Mouse (Mus musculus): ENCODE data around the gene Plcd3.

Plcd3 gene

GRCm38 (mm10) chr11:103058499-103059085, 42.9 kb downstream of the Plcd3 start:
- DNase-seq = no peak

- DNase-seq = no peak
Observed at GRCm38 (mm10) chr11:103056636-103057035, 44.8 kb downstream of the Plcd3 start.

- peak; percentile 66 for DNase-seq
Observed at GRCm38 (mm10) chr11:103054798-103055197, 46.7 kb downstream of the Plcd3 start.

GRCm38 (mm10) chr11:103053191-103054076, 48.0 kb downstream of the Plcd3 start:
- DNase-seq = no peak

- DNase-seq = no peak
Observed at GRCm38 (mm10) chr11:103052078-103052477, 49.4 kb downstream of the Plcd3 start.

GRCm38 (mm10) chr11:103051249-103051691, 50.2 kb downstream of the Plcd3 start:
- DNase-seq = peak; percentile 34

GRCm38 (mm10) chr11:103050153-103050552, 51.3 kb downstream of the Plcd3 start:
- peak; percentile 41 for DNase-seq

GRCm38 (mm10) chr11:103049611-103050010, 51.8 kb downstream of the Plcd3 start:
- no peak for DNase-seq

GRCm38 (mm10) chr11:103046286-103046685, 55.2 kb downstream of the Plcd3 start:
- DNase-seq = no peak

GRCm38 (mm10) chr11:103043982-103044381, 57.5 kb downstream of the Plcd3 start:
- no peak for DNase-seq

- DNase-seq = no peak
Observed at GRCm38 (mm10) chr11:103042828-103043227, 58.6 kb downstream of the Plcd3 start.

- no peak for DNase-seq
Observed at GRCm38 (mm10) chr11:103038037-103038436, 63.4 kb downstream of the Plcd3 start.

- DNase-seq = no peak
Observed at GRCm38 (mm10) chr11:103036881-103037465, 64.5 kb downstream of the Plcd3 start.

GRCm38 (mm10) chr11:103035007-103035406, 66.5 kb downstream of the Plcd3 start:
- no peak for DNase-seq

GRCm38 (mm10) chr11:103033030-103033429, 68.4 kb downstream of the Plcd3 start:
- no peak for DNase-seq

GRCm38 (mm10) chr11:103028176-103028891, 73.1 kb downstream of the Plcd3 start, which contains the start of the genes Nmt1 and Dcakd:
Nmt1 (plus strand) TSS chr11:103028190.
Dcakd (minus strand) TSS chr11:103028333.
- DNase-seq = peak; percentile 87

GRCm38 (mm10) chr11:103027570-103028175, 73.8 kb downstream of the Plcd3 start:
- peak; percentile 26 for DNase-seq

- DNase-seq = no peak
Observed at GRCm38 (mm10) chr11:103026901-103027300, 74.6 kb downstream of the Plcd3 start.

GRCm38 (mm10) chr11:103023974-103024373, 77.5 kb downstream of the Plcd3 start:
- DNase-seq = no peak

- no peak for DNase-seq
Observed at GRCm38 (mm10) chr11:103020713-103021335, 80.6 kb downstream of the Plcd3 start.
